Mouse (Mus musculus) bone marrow macrophage, adult 2 months (primary cell): ENCODE data around the gene Exoc8.

Source experiments
- CTCF ChIP-seq: IDR thresholded peaks from 2 replicates; pipeline ENCODE4 v1.5.1; 2012; ENCODE audit warnings: low read depth, mild to moderate bottlenecking, low read length, moderate library complexity
- POLR2A ChIP-seq: IDR thresholded peaks from 2 replicates; pipeline ENCODE4 v1.6.1; 2012; ENCODE audit warnings: mild to moderate bottlenecking, low read depth, low read length, borderline replicate concordance

DNA sequence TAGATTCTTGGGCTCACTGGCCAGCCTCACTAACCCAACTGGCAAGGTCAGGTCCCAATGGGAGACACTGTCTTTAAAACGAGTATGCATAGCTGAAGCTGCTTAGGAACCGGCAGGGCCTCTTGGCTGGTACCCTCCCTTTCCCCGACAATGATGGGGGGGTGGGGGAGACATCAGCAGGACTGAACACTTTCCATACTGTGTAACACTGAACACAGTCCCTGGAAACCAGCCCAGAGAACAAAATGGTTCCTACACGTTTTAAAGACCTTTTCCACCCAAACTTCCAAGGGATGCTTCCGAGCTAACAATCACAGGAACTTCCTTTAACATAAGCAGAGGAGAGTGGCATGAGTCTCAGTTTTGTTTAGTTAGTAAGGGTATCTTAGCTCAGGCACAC, 37.6 kb upstream of the Exoc8 start:
- TF ChIP-seq POLR2A (no peak), CTCF (no peak)
